Mouse (Mus musculus) embryonic facial prominence, embryonic 11.5 days (tissue): ENCODE data around the gene Nbea. TPM values are rescaled to one million over a fixed set of nuclear protein-coding genes. Genes with fewer than 3 reads are reported as not detected.

Experiments
- ATAC-seq: fragments of 200-750 bp; cut with Nextera tagmentation; replicated peaks from 2 replicates; pipeline ENCODE4 v1.8.0; 2017; ENCODE audit warnings: low read depth; ENCODE audit not compliant: insufficient number of reproducible peaks, low FRiP score, low TSS enrichment
- DNase-seq: peaks from one replicate; pipeline ENCODE4 v3.0.0-alpha.2; 2015; ENCODE audit warnings: low spot score
- H3K27ac ChIP-seq: fragments of 300-500 bp; sonication (generic); replicated peaks from 2 replicates; pipeline ENCODE4 v1.5.1; 2014; ENCODE audit warnings: mild to moderate bottlenecking, low read depth, low read length, control low read depth
- H3K27me3 ChIP-seq: fragments of 300-500 bp; sonication (generic); 2 replicates; pipeline ENCODE4 v1.6.1; 2014; ENCODE audit warnings: mild to moderate bottlenecking, low read length, moderate library complexity, mixed read lengths; ENCODE audit not compliant: control insufficient read depth, insufficient read depth
- H3K36me3 ChIP-seq: fragments of 300-500 bp; sonication (generic); replicated peaks from 2 replicates; pipeline ENCODE4 v1.6.1; 2014; ENCODE audit warnings: low read depth, mild to moderate bottlenecking, low read length, moderate library complexity, mixed read lengths; ENCODE audit not compliant: control insufficient read depth, insufficient read depth
- H3K4me1 ChIP-seq: fragments of 300-500 bp; sonication (generic); 2 replicates; pipeline ENCODE4 v1.6.1; 2014; ENCODE audit warnings: low read length, mixed read lengths; ENCODE audit not compliant: control insufficient read depth, insufficient read depth
- H3K4me2 ChIP-seq: fragments of 300-500 bp; sonication (generic); 2 replicates; pipeline ENCODE4 v1.6.1; 2014; ENCODE audit warnings: low read depth, mild to moderate bottlenecking, control low read depth, low read length, moderate library complexity
- H3K4me3 ChIP-seq: fragments of 300-500 bp; sonication (generic); 2 replicates; pipeline ENCODE4 v1.5.1; 2014; ENCODE audit warnings: low read depth, low read length, control low read depth
- H3K9ac ChIP-seq: fragments of 300-500 bp; sonication (generic); replicated peaks from 2 replicates; pipeline ENCODE4 v1.6.1; 2014; ENCODE audit warnings: mild to moderate bottlenecking, control low read depth, low read length
- H3K9me3 ChIP-seq: fragments of 300-500 bp; sonication (generic); replicated peaks from 2 replicates; pipeline ENCODE4 v1.6.1; 2016; ENCODE audit warnings: mild to moderate bottlenecking, low read length, inconsistent platforms, mixed read lengths; ENCODE audit not compliant: control insufficient read depth
- WGBS: fragments of 180-500 bp; shearing (Covaris S2); extraction: QIAGEN DNeasy Blood & Tissue Kit; methylation state at CpG from one replicate; pipeline ENCODE4 v1.1.7; 2014; 5-methylcytosine and 5-hydroxymethylcytosine counted together
- polyA plus RNA-seq: library from polyadenylated mRNA; unstranded; fragments of >200 nt; fragmentation: Nextera tagmentation; extraction: Ambion mirVana; gene quantifications from 2 replicates; pipeline ENCODE4 v1.2.1, GENCODE M21; 2014

Nbea gene
- polyA plus RNA-seq, 1 experiment from 2014 or later = 22.6 TPM

DNA sequence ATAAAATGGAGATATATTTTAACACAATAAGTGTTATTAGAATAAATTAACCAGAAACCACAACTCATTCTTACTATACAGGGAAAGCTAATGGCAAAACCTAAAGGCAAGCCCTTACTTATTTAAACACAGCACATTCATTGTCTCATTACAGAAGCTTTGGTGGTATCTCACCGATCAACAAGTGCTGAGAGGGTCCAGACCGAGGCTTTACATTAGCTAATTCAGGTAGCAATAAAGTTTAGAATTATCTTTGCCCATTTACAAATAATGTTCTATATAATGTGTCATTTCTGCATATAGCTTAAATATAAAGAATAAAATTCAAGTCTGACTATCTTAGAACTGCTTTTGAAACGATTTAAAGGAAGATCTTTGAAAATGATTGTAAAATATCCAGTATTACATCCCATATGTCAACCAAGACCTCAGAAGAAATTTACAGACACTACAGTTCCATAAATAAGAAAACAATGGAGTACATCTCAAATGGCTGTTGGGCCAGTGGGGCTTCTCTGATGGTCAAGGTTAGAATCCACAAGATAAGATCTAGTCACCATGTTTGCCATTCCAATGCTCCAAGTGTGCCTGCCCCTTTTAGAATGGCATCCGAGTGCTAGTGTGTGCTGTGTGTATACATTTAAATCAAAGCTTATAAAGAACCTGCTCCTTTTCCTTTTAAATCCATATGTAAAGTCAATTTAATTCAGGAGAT lies 398.1 kb downstream of the Nbea start:
- no peaks in the 10 kb centered on the region for H3K36me3 ChIP-seq
- peak; percentile 37 for DNase-seq
- peak overlapping the region; percentile 44 for H3K4me3 ChIP-seq
- H3K9ac ChIP-seq = peak overlapping the region; percentile 55
- H3K27ac ChIP-seq = 0 out of 2 replicates have a peak overlapping the region, but pooled peaks have one; percentile 23
- no peak for ATAC-seq
- H3K27me3 ChIP-seq = peaks cover 2% of the 10 kb centered on the region; the same call in 1 of the 2 replicates
- no peaks in the 10 kb centered on the region for H3K9me3 ChIP-seq
- peak overlapping the region; percentile 24 for H3K4me2 ChIP-seq
- H3K4me1 ChIP-seq = no peaks in the 10 kb centered on the region
- WGBS = 30% methylated on average over 4 of the region's 4 CpGs

DNA sequence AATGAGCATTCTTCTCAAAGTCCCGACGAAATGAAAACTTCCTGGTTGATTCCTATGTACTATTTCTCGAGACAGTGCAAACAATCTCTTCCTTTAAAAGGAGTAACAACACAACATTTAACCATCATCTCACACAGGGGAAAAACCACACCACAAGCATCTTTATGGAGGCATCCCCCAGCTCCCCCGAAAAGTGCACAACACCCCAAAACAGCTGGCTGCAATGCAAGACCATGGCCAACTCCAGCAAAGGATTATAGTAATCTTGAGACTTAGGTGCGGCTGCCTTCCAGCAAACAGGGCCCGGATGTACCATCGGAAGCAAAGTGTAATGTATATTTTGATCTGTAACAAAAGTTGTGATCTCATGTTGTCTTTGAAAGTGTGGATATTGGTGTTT lies 399.4 kb downstream of the Nbea start:
- peak overlapping the region; percentile 71 for H3K4me2 ChIP-seq
- H3K36me3 ChIP-seq = no peaks in the 10 kb centered on the region
- H3K4me3 ChIP-seq = peak overlapping the region; percentile 62
- H3K9ac ChIP-seq = peak overlapping the region; percentile 90
- H3K27ac ChIP-seq = peak overlapping the region; percentile 92
- no peaks in the 10 kb centered on the region for H3K9me3 ChIP-seq
- peaks cover 3% of the 10 kb centered on the region; the same call in 1 of the 2 replicates for H3K4me1 ChIP-seq
- whole genome bisulfite sequencing = under 1% methylated on average over 7 of the region's 7 CpGs
- H3K27me3 ChIP-seq = peaks cover 2% of the 10 kb centered on the region; the same call in 1 of the 2 replicates
- DNase-seq = peak; percentile 54
- no peak for ATAC-seq

DNA sequence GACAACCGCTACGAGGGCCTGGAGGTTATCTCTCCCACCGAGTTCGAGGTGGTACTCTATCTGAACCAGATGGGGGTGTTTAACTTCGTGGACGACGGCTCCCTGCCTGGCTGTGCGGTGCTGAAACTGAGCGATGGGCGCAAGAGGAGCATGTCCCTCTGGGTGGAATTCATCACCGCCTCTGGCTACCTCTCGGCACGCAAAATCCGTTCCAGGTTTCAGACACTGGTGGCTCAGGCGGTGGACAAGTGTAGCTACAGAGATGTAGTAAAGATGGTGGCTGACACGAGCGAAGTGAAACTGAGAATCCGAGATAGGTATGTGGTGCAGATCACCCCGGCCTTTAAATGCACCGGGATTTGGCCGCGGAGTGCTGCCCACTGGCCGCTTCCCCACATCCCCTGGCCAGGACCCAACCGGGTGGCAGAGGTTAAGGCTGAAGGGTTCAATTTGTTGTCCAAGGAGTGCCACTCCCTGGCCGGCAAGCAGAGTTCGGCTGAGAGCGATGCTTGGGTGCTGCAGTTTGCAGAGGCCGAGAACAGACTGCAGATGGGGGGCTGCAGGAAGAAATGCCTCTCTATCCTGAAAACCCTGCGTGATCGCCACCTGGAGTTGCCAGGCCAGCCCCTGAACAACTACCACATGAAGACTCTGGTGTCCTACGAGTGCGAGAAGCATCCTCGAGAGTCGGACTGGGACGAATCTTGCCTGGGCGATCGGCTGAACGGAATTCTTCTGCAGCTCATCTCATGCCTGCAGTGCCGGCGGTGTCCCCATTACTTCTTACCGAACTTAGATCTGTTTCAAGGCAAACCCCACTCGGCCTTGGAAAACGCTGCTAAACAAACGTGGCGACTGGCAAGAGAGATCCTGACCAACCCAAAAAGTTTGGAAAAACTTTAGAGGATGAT lies 400.1 kb downstream of the Nbea start:
- DNase-seq (peak; percentile 56), ATAC-seq (no peak)
- Histone ChIP-seq H3K4me3 (peak overlapping the region; percentile 62), H3K4me2 (peak overlapping the region; percentile 71), H3K27me3 (peaks cover 2% of the 10 kb centered on the region; the same call in 1 of the 2 replicates), H3K9me3 (no peaks in the 10 kb centered on the region), H3K4me1 (peaks cover 3% of the 10 kb centered on the region; the same call in 1 of the 2 replicates), H3K27ac (peak overlapping the region; percentile 92), H3K9ac (peak overlapping the region; percentile 90), H3K36me3 (no peaks in the 10 kb centered on the region)
- WGBS = under 1% methylated on average over 45 of the region's 45 CpGs

DNA sequence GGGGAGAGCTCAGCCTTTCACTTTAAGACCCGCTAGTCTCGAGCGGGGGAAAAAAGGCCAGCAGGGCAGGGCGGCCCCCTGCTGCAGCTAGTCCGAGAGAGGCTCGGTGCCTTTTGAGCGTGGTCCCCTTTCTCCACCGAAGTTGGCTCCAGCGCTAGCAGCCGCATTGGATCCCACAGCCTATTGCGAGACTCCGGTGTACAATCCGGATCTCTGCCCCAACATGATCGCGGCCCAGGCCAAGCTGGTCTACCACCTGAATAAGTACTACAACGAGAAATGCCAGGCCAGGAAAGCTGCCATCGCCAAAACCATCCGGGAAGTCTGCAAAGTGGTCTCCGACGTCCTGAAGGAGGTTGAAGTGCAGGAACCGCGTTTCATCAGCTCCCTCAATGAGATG lies 400.7 kb downstream of the Nbea start:
- no peaks in the 10 kb centered on the region for H3K9me3 ChIP-seq

DNA sequence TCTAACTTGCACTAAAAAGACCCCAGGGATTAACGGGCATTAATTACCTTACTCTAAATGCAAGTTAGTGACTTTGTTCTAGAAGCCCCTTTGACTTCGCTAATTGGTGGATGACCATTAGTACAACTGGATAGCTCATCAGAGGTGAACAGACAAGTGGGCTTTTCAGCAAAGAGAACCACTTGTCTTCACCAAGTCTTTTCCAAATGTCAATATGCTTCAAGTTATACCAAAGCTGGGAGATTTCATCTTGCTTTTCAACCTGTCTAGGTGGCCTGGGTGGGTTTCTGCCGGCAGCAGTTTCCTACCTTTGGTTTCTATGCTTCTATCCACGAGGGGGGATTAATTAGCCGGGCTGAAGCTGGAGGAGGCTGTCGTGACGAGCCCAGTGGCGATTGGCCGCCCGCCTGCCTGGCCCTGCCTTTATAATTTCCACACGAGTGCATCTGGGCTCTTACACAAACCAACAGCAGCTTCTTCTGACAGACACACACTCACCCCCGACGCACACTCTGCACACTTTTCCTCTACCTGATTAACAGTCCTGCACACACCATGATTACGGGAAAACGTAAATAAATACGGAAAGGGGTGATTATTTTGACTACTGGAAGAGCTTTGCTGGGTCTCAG lies 401.3 kb downstream of the Nbea start, which contains the start of gene Mab21l1:
Gene Mab21l1, plus strand, starts transcription at position 455 of the 632 bp plus-strand sequence.
- peak within 1 kb of the TSS; percentile 71 for H3K4me2 ChIP-seq
- H3K9me3 ChIP-seq = no peaks in the 10 kb centered on the region
- H3K27me3 ChIP-seq = peaks cover 2% of the 10 kb centered on the region; the same call in 1 of the 2 replicates
- H3K36me3 ChIP-seq = no peaks in the 10 kb centered on the region
- DNase-seq (peak; percentile 79), ATAC-seq (peak; percentile 54; the same call in 1 of the 2 replicates)
- peak within 1 kb of the TSS; percentile 90 for H3K9ac ChIP-seq
- under 1% methylated on average over 16 of the region's 16 CpGs for WGBS
- H3K27ac ChIP-seq = peak within 1 kb of the TSS; percentile 92
- H3K4me1 ChIP-seq = peaks cover 3% of the 10 kb centered on the region; the same call in 1 of the 2 replicates
- H3K4me3 ChIP-seq = peak within 1 kb of the TSS; percentile 62

More for the DNA sequence above, 400.7 kb downstream of the Nbea start:
- DNase-seq (peak; percentile 52), ATAC-seq (no peak)
- H3K4me2 ChIP-seq = peak overlapping the region; percentile 71
- peaks cover 3% of the 10 kb centered on the region; the same call in 1 of the 2 replicates for H3K4me1 ChIP-seq
- peak overlapping the region; percentile 62 for H3K4me3 ChIP-seq
- H3K9ac ChIP-seq = peak overlapping the region; percentile 90
- WGBS = under 1% methylated on average over 22 of the region's 22 CpGs
- peak overlapping the region; percentile 92 for H3K27ac ChIP-seq
- H3K27me3 ChIP-seq = peaks cover 2% of the 10 kb centered on the region; the same call in 1 of the 2 replicates
- H3K36me3 ChIP-seq = no peaks in the 10 kb centered on the region

DNA sequence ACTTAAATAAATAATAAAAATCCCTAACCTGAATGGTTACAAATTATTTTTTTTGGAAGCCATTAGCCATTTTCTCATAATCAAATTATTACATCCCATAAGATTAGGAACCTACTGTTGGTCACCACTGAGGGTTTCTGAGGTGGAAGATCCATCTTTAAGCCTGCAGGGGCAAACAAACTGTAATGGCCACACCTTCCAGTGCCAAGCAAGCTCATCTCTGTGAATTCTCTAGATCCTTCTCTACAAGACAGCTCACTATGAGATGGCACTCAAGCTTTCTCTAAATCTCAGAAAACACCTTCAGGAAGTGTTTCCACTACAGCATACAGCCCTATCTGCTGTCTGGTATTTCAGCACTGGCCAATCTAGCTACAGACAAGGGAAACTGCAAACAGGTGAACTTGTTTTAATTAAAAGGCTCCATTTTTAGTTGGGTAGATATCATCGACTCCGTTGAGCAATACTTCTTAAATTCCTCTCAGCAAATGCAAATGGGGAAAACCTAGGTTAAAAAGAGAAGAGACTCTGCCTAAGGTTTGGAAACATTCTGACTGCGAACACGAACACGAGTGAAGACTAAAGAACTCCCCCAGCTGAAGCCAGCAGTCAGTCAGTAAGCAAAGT lies 402.0 kb downstream of the Nbea start:
- no peaks in the 10 kb centered on the region for H3K36me3 ChIP-seq
- peaks cover 3% of the 10 kb centered on the region; the same call in 1 of the 2 replicates for H3K4me1 ChIP-seq
- H3K4me3 ChIP-seq = peak overlapping the region; percentile 0; the same call in 1 of the 2 replicates
- WGBS = 7% methylated on average over 5 of the region's 5 CpGs
- no peak overlapping the region for H3K27ac ChIP-seq
- H3K27me3 ChIP-seq = peaks cover 2% of the 10 kb centered on the region; the same call in 1 of the 2 replicates
- no peak overlapping the region for H3K9ac ChIP-seq
- no peaks in the 10 kb centered on the region for H3K9me3 ChIP-seq
- ATAC-seq (no peak), DNase-seq (no peak)
- peak overlapping the region; percentile 25 for H3K4me2 ChIP-seq
